Mouse (Mus musculus) cerebellum, adult 9-10 months (tissue): ENCODE results near the gene Smarce1.

Experiments
- DNase-seq: peaks from one replicate; pipeline ENCODE4 v3.0.0; 2022

Smarce1 gene

GRCm38 (mm10) chr11:99167576-99167975 lies 63.2 kb downstream of the Smarce1 start:
- DNase-seq: no peak

- DNase-seq: no peak
These were observed 64.6 kb downstream of the Smarce1 start for GRCm38 (mm10) chr11:99166241-99166640.

GRCm38 (mm10) chr11:99165031-99165752 lies 65.6 kb downstream of the Smarce1 start:
- no peak for DNase-seq

GRCm38 (mm10) chr11:99162972-99163686 lies 67.7 kb downstream of the Smarce1 start:
- DNase-seq: no peak

GRCm38 (mm10) chr11:99161648-99162047 lies 69.2 kb downstream of the Smarce1 start:
- DNase-seq: no peak

- DNase-seq: no peak
These were observed 70.6 kb downstream of the Smarce1 start for GRCm38 (mm10) chr11:99160228-99160627.
